Mouse (Mus musculus): Measurements from ENCODE around the gene Golph3. TPM values are rescaled to one million over a fixed set of nuclear protein-coding genes. Genes with fewer than 3 reads are reported as not detected.

The Golph3 gene
- total RNA-seq, 1 experiment from 2014 or later, result 109 TPM

GRCm38 (mm10) chr15:12371183-12371582 is 49.9 kb downstream of the Golph3 start:
- ATAC-seq (replicated peaks; ENCODE audit: insufficient number of reproducible peaks, low FRiP score, low TSS enrichment, poor library complexity, severe bottlenecking), result peak; percentile 39; the same call in 1 of the 2 replicates

- ATAC-seq (replicated peaks; ENCODE audit: insufficient number of reproducible peaks, low FRiP score, low TSS enrichment, poor library complexity, severe bottlenecking), result no peak
Observed at GRCm38 (mm10) chr15:12373496-12373895, 52.2 kb downstream of the Golph3 start.

- no peak for ATAC-seq (replicated peaks; ENCODE audit: insufficient number of reproducible peaks, low FRiP score, low TSS enrichment, poor library complexity, severe bottlenecking)
Observed at GRCm38 (mm10) chr15:12373918-12374317, 52.7 kb downstream of the Golph3 start.

- ATAC-seq (replicated peaks; ENCODE audit: insufficient number of reproducible peaks, low FRiP score, low TSS enrichment, poor library complexity, severe bottlenecking), result no peak
Observed at GRCm38 (mm10) chr15:12374916-12375315, 53.7 kb downstream of the Golph3 start.

GRCm38 (mm10) chr15:12375641-12376311 is 54.5 kb downstream of the Golph3 start:
- peak; percentile 74 for ATAC-seq (replicated peaks; ENCODE audit: insufficient number of reproducible peaks, low FRiP score, low TSS enrichment, poor library complexity, severe bottlenecking)

GRCm38 (mm10) chr15:12376491-12377069 is 55.3 kb downstream of the Golph3 start:
- ATAC-seq (replicated peaks; ENCODE audit: insufficient number of reproducible peaks, low FRiP score, low TSS enrichment, poor library complexity, severe bottlenecking), result no peak

- no peak for ATAC-seq (replicated peaks; ENCODE audit: insufficient number of reproducible peaks, low FRiP score, low TSS enrichment, poor library complexity, severe bottlenecking)
Observed at GRCm38 (mm10) chr15:12377800-12378199, 56.5 kb downstream of the Golph3 start.

GRCm38 (mm10) chr15:12380057-12380456 is 58.8 kb downstream of the Golph3 start:
- ATAC-seq (replicated peaks; ENCODE audit: insufficient number of reproducible peaks, low FRiP score, low TSS enrichment, poor library complexity, severe bottlenecking), result no peak

- ATAC-seq (replicated peaks; ENCODE audit: insufficient number of reproducible peaks, low FRiP score, low TSS enrichment, poor library complexity, severe bottlenecking), result peak; percentile 75
Observed at GRCm38 (mm10) chr15:12380548-12380947, 59.3 kb downstream of the Golph3 start.

- ATAC-seq (replicated peaks; ENCODE audit: insufficient number of reproducible peaks, low FRiP score, low TSS enrichment, poor library complexity, severe bottlenecking), result no peak
Observed at GRCm38 (mm10) chr15:12384679-12385078, 63.4 kb downstream of the Golph3 start.

- no peak for ATAC-seq (replicated peaks; ENCODE audit: insufficient number of reproducible peaks, low FRiP score, low TSS enrichment, poor library complexity, severe bottlenecking)
Observed at GRCm38 (mm10) chr15:12388726-12389489, 67.7 kb downstream of the Golph3 start.

- ATAC-seq (replicated peaks; ENCODE audit: insufficient number of reproducible peaks, low FRiP score, low TSS enrichment, poor library complexity, severe bottlenecking), result no peak
Observed at GRCm38 (mm10) chr15:12394758-12395157, 73.5 kb downstream of the Golph3 start.

- ATAC-seq (replicated peaks; ENCODE audit: insufficient number of reproducible peaks, low FRiP score, low TSS enrichment, poor library complexity, severe bottlenecking), result no peak
Observed at GRCm38 (mm10) chr15:12397032-12397431, 75.8 kb downstream of the Golph3 start.

Other genes with a start within 250 kb of the Golph3 start
- gene Zfr, start 203.6 kb upstream of the Golph3 start, total RNA-seq (2017), result 49.0 to 97.9 TPM (median 69.7 TPM) in 3 replicates
- gene Mtmr12, start 116.4 kb upstream of the Golph3 start, total RNA-seq (2017), result 34.1 to 46.7 TPM (median 39.5 TPM) in 3 replicates
- 1.7 TPM in 1 of 3 replicates, not detected in the others for gene 1810049J17Rik, start 449 bp downstream of the Golph3 start, total RNA-seq (2017)